Mouse (Mus musculus) gastrocnemius, postnatal 14 days (tissue): Measurements from ENCODE around the gene Pcyox1. TPM values are rescaled to one million over a fixed set of nuclear protein-coding genes. Genes with fewer than 3 reads are reported as not detected.

Source experiments
- DNase-seq: peaks from one replicate; pipeline ENCODE4 v3.0.0; 2021; ENCODE audit warnings: mixed read lengths
- intact Hi-C: fragments of 180-260 bp; cut with DNase I; formaldehyde crosslinking; loops from one replicate; pipeline ENCODE4 v1.15.1; 2025; ENCODE audit warnings: low total_unique reads
- long read RNA-seq, 2 experiments: library from polyadenylated mRNA; stranded (forward); transcript quantifications; one replicate each; pipeline ENCODE4 v2.0.0; 2021
- total RNA-seq, 2 experiments: library from RNA; stranded (reverse); gene quantifications; 2 replicates each; pipeline ENCODE4 v1.2.3; 2021

Gene Pcyox1
- total RNA-seq, result 10 to 100 TPM; 63.0 to 63.1 TPM
- long read RNA-seq, experiment 1, full-length matches to known transcripts, result 40 of 50 reads
- long read RNA-seq, experiment 1, partial matches to known transcripts, result 6 of 50 reads
- long read RNA-seq, experiment 1, other reads (novel, unspliced or antisense), result 4 of 50 reads
- long read RNA-seq, experiment 2, full-length matches to known transcripts, result 55 of 73 reads
- long read RNA-seq, experiment 2, partial matches to known transcripts, result 5 of 73 reads
- long read RNA-seq, experiment 2, other reads (novel, unspliced or antisense), result 13 of 73 reads

DNA sequence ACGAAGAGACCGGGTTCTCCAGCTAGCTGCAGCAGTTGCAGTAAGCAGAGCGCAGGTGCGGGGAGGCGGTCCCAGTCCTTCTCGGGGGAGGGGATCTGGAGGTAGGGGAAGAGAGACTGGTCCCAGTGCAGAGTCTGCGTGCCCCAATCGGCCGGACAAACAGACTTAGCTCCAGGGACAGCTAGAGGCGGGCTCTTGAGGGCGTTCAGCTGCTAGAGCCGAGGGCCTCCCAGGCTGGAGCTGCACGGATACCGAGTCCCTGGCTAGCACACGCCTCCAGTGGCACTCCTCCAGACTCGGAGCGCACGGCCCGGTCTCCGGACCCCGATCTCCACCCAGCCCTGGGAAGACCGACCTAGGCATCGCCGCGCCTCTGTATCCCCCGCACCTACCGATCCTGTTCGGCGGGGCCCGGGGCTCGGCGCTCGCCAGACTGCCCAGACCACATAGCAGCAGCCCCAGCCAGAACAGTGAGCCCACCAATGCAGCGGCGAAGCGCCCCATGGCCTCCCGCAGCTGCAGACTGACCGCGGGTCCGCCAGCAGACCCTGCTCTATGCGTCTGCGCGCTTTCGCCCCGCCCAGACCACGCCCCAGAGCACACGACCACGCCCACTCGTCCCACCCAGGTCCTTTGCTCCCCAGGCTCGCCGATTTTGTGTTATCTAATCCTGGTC is at the start of gene Pcyox1:
Gene Pcyox1, minus strand, starts transcription at position 574 of the 676 bp plus-strand sequence.
- DNase-seq, result peak; percentile 87
- intact Hi-C loops, result no loop called here

DNA sequence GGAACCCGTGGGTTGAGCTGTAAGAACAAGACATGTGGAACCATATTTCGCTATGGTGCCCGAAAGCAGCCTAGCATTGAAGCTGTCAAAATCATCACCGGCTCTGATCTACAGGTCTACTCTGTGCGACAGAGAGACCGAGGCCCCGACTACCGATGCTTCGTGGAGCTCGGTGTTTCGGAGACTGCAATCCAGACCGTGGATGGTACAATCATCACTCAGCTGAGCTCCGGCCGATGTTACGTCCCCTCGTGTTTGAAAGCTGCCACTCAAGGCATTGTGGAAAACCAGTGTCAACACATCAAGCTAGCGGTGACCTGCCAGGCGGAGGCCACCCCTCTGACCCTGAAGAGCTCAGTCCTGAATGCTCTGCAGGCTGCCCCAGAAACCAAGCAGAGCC is 48.6 kb upstream of the Pcyox1 start:
- no peak for DNase-seq
- intact Hi-C loops, result no loop called here

DNA sequence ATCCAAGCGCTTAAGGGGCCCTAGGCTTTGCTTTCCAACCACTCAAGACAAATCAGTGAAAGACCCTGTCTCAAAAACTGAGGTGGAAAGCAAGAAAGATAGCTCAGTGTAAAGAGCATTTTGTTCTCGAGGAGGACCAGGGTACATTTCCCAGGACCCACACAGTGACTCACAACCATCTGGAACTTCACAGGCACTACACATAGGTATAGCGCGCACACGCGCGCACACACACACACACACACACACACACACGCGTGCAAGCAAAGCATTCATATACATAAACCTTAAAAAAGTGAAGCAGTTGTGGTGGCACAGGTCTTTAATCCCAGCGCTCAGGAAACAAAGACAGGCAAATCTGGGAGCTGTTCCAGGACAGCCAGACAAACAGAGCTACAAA is 44.6 kb upstream of the Pcyox1 start:
- no peak for DNase-seq
- intact Hi-C loops, result no loop called here

DNA sequence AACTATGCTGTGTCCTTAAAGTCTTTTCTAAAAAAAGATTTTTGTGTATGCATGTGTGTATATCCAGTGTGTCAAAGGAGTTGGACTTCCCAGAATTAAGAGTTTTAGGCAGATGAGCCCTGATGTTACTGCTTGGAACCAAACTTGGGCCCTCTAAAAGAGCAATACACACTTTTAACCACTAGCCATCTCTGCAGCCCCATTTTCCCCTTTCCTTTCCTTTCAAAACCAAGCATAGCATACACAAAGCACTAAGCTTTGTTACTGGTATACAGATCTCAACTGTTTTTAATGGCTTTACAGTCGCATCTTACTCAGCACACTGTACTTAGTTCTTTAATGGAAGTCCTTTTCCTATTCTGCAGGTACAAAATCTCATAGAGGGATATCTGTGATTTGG is 42.6 kb upstream of the Pcyox1 start:
- intact Hi-C loops, result no loop called here

DNA sequence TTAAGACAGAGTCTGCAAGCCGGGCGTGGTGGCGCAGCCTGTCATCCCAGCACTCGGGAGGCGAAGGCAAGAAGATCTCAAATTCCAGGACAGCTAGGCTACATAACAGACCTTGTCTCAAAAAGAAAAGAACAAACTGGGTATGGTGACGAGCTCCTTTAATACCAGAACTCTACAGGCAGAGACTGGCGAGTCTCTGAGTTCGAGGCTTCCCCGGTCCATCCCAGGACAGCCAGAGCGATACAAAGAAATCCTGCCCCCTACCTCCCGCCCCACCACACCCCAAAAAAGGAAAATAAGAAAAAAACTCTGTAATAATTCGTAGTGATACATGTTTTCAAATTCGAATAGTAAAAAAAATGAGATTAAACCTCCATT is 42.2 kb upstream of the Pcyox1 start:
- DNase-seq, result no peak
- intact Hi-C loops, result no loop called here

More for the DNA sequence above, 42.6 kb upstream of the Pcyox1 start:
- no peak for DNase-seq

DNA sequence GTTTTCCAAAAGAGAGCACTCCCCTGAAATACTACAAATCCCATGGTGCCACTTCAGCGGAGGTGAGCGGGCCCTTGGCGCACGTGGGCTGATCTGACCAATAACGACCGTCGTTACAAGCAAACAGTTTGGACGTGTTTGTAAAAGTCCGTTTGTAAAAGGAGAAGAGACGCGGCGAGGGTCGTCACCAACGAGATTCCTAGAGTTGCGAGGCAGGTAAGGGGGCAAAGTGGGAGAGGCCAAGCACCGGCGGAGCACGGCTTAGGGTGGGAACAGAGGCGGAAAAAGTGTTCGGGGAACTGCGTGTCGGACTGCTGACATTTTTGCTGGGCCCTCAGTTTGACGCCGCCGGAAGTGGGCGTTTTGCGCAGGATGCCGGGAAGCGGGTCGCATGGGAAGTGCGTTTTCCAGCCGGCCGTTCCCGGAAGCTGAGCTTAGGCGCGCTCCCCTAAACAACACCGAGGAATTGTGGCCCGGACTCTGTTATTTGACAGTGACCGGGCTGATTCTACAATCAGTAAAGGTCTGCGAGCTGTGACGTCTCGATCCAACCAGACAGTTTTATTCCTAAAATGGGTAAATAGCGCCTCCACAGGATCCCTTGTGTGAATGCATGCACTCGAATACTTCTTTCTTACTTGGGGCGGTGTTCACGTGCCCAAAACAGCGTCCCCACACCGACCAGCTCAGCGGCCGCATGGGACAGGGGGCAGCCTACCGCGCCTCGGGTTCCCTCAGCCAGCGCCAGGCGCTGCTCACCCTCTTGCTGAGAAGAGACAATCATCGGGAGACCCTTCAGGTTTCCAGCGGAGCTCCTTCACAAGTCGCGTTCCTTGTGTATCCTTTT is 41.5 kb upstream of the Pcyox1 start, which contains the start of gene C87436:
Gene C87436, plus strand, starts transcription at position 103 of the 847 bp plus-strand sequence.
- peak; percentile 92 for DNase-seq
- intact Hi-C loops, result no loop called here

DNA sequence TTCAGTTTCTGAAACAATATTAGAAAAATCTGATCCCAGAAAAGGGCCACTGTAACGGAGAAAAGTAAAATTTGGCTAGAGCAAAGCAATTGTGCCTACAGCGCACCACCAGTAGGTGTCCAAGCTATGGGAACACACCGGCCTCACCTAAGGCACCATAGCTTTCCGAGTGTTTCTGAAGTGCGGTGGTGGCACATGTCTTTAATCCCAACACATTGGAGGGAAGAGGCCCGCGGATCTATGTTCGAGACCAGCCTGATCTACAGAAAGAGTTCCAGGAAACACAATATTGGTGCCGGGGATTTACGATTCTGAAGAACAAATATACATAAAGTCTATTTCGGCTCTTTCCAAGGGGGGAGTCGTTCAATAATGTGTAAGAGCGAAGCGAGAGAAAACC is 40.8 kb upstream of the Pcyox1 start:
- intact Hi-C loops, result no loop called here
- peak; percentile 19 for DNase-seq

DNA sequence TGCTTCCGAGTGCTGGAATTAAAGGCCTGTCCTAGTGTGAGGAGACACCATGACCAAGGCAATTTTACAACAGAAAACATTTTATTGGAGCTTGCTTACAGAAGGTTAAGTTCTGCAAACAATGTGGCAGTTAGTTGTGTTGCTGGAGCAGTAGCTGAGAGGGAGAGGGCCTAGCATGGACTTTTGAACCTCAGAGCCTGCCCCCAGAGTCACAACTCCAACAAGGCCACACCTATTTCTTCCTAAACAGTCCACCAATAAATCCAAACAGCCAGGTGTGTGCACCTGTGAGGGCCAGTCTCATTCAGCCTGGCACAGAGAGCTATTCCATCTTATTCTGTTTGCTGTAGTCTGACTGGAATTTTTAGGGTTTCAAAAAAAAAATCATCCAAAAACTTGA is 36.7 kb upstream of the Pcyox1 start:
- intact Hi-C loops, result no loop called here
- no peak for DNase-seq

DNA sequence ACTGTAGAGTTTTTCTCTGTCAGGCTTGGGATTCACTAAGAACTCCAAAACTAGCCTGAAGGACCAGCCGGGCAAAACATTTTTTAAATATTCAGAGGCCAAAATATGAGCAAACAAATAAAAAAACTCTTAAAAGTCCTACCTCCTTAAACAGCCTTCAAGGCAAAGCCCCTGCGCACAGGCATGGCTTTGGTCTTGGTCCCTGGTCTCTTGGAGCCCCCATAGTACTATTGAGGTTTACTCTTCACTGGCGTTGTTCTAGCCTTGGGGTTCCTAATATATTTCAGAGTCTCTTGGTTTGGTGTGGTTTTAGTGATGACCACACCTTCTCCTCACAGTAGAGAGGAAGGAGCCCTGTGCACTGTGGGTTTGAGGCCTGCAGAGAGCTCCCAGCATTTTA is 34.6 kb upstream of the Pcyox1 start:
- DNase-seq, result no peak
- intact Hi-C loops, result no loop called here

DNA sequence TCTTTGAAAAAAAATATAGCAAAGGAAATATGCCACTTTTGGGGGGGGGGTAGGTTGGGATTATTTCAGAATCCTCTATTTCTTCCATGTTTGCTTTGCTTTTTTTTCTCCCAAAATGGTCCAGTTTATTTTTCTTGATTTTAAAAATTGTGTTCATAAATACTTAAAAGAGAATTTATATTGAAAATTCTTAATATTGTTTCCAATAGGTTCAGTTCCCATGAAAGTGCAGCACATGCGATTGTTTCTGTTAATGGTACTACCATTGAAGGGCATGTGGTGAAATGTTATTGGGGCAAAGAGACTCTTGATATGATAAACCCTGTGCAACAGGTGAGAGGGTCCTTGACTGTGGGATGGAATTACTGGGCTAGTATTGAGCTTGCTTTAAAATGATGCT is 29.4 kb upstream of the Pcyox1 start, which contains the start of gene Gm44790:
Gene Gm44790, plus strand, starts transcription at position 301 of the 400 bp plus-strand sequence.
- DNase-seq, result no peak
- intact Hi-C loops, result no loop called here

DNA sequence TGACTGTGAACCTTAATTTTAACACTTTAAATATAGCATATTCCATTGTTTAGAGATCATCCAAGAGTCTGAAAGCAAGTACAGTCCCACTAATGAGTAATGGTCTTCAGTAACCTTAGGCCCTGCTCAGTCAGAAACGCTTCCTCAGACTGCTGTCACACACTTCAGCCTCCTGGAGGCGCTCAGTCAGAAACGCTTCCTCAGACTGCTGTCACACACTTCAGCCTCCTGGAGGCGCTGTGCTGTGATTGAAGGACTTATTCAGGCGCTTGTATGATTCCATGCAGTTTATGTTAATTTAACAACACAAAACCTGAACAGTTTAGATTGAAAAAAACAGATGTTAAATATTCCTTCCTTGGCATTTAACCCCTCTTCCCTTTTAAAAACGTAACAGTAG is 23.5 kb upstream of the Pcyox1 start:
- intact Hi-C loops, result no loop called here
- no peak for DNase-seq

DNA sequence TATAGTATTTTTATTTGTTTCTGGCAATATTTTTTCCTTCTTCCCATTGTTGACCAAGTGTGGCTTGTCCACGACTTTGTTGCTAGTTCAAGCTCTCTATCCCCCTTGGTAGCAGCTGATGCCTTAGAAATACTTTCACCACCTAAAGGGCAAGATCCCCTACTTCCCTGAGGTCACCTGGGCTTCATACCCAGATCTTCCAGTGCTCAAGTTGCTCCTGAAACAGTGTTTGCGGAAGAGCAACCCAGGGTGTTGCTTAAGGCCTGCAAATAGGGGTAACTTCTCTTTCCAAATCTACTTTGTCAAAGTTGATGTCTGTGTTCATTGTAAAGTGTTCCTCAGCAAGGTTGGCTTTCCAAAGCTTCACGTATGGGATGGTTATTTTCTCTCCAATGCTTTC is 22.3 kb upstream of the Pcyox1 start:
- intact Hi-C loops, result no loop called here
- DNase-seq, result no peak

DNA sequence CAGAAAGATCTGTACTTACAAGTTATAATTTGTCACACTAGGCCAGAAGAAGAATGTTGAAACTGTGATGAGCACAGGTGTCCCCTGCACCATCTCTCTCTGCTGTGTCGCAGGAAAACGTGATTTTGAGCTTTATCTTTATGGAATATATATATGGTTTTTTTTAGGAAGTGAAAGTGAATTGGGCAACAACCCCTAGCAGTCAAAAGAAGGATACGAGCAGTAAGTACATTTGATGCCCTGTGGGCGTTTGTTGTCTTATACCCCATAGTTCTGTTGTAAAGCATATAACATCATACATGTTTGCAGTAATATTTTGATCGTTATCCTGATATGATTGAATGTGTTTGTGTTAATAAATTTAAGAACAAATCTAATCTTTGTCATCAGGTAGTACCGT is 21.8 kb upstream of the Pcyox1 start:
- intact Hi-C loops, result no loop called here
- DNase-seq, result no peak

DNA sequence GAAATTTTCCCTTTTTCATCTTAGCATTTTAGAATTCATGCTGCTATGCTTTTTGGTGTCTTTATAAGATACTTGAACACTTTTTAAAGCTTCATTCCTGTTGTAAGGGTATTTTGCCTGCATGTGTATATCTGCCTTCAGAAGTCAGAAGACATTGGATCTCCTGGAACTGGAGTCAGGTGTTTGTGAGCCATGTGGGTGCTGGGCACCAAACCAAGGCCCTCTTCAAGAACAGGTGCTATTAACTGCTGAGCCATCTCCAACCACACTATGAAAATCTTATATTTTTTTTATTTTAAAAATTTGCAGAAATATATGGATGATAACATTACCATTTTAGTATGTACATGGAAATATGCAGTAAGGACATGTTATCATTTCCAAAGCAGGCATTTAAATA is 9.4 kb upstream of the Pcyox1 start:
- intact Hi-C loops, result no loop called here

DNA sequence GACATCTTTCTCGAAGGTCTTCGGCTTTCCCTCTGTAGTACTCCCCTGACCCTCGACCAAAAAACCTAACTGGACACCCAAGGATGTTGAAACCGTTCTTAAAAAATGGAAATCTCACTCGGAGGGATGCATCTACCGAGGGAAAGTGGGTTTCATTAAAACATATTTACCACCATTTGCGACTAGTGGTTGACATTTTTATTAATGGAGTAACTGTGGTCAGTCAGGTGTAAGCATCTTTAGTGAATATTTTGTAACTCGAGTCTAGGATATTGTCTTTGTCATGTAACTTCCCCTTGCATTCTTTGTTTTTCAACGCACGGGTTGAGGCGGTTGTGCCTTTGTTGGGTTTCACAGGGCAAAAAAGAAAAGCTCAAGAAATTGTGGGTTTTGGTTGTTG is 8.0 kb upstream of the Pcyox1 start:
- intact Hi-C loops, result no loop called here
- DNase-seq, result no peak

More for the DNA sequence above, 9.4 kb upstream of the Pcyox1 start:
- DNase-seq, result peak; percentile 23

DNA sequence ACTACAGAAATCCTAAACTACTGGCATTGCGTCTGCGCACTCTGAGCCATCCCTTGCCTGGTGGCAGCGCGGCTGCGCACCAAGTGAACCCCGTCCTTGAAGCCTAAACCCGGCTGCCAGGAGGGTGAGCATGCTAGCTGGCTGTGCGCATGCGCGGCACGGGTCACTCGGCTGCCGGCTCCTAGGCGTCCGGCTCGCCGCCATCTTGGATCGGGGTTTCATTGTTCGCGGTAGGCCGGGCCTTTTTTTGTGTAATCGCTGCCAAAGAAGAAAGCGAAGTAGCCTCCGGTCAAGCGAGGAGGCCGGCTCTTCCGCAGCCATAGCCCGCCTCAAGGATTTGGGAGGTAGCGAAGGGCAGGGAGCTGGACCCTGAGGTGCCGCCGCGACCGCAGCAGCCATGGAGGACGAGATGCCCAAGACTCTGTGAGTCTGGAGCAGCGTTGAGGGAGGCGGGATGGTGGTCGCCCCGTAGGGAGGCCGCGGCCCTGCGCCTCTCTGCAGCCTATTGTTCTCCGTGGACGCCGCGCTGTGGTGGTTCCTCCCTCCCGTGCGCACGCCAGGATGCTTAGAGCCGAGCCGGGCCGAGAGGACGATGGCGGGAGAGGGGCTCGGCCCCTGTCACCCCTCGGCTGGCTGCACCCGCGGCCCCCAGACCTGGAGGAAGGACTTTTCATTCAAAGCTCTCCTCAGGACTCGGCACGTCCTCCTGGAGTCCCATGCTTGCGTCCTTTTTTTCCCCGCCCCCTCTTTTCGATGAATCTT is 7.3 kb upstream of the Pcyox1 start, which contains the start of gene Tia1:
Gene Tia1, plus strand, starts transcription at position 120 of the 762 bp plus-strand sequence.
- DNase-seq, result peak; percentile 99
- intact Hi-C loops, result no loop called here

DNA sequence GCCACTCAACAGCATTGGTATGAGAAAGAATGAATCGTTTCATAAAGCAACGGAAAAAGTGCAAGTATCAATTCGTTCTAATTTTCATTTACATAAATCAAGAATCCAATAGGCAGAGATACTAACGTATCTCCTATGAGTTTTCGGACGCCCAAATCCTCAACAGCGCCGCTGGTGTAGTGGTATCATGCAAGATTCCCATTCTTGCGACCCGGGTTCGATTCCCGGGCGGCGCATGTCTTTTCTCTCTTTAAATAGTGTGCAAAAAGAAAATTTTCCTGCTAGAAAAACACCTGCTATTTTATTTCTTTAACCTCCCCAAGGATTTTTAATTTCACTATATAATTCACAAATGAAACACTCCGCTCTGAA is 6.8 kb upstream of the Pcyox1 start:
- peak; percentile 72 for DNase-seq
- intact Hi-C loops, result no loop called here

DNA sequence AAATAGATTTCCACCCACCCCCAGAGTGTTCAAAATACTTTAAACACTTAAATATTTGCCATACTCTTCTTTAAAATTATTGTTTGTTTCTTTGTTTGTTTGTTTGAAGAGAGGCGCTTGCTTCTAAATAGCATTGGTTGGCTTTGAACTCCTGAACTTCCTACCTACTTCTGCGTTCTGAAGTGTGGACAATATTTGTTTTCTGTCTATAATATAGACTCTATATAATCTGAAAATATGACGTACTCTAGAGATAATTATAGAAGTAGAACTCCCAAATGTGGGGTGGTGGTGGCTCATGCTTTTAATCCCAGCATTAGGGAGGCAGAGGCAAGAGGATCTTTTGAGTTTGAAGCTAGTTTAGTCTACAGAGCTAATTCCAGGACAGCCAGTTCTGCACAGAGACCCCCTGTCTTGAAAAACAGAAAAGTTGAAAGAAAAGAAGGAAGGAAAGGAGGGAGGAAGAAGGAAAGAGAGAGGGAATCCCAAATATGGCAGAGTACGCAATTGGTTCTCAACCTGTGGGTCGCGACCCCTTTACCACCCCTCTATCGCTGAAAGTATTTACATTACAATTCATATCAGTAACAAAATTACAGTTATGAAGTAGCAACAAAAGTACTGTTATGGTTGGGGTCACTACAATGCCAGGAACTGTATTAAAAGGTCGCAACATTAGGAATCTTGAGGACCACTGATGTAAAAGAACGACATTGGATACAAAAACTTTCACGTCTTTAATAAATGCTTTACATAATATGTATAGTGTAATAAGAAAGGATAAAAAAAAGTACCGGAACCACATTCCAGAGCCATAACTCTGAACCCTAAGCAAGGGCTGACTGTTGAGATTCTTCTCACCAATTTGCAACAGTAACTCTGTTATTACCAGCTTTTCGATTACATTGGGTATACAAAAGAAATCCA is 6.0 kb upstream of the Pcyox1 start:
- intact Hi-C loops, result no loop called here
- no peak for DNase-seq

DNA sequence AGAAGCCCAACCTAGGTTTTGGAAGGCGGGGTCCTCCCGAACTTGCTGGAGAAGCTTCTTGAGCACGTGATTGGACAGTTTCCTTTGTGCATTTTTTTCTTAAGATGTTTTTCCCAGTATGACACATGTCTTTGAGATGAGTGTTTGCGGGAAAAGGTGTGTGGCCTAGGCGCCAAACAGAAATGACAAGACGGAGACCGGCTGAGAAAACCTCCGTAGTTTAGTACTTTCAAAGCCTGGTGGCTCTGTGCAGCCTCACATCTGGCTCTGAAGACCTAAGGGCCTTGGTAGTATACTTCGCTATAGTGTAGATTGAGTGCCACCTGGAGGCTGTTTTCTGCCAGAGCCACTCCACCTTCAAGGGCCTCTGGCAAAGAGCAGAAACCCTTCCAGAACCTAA is 4.0 kb upstream of the Pcyox1 start:
- intact Hi-C loops, result no loop called here

More for the DNA sequence above, 4.0 kb upstream of the Pcyox1 start:
- DNase-seq, result peak; percentile 56
